Mouse (Mus musculus) erythroblast, embryonic 14.5 days (primary cell): Measurements from ENCODE around the gene Gmds. TPM values are rescaled to one million over a fixed set of nuclear protein-coding genes. Genes with fewer than 3 reads are reported as not detected.

ENCODE experiments used
- H3K27me3 ChIP-seq: 2 replicates; pipeline ENCODE4 v1.6.1; 2012; ENCODE audit warnings: inconsistent platforms; ENCODE audit not compliant: control insufficient read depth
- H3K36me3 ChIP-seq: 2 replicates; pipeline ENCODE4 v1.6.1; 2012; ENCODE audit warnings: mild to moderate bottlenecking, inconsistent platforms; ENCODE audit not compliant: control insufficient read depth
- H3K4me1 ChIP-seq: 2 replicates; pipeline ENCODE4 v1.6.1; 2012; ENCODE audit warnings: inconsistent platforms; ENCODE audit not compliant: control insufficient read depth
- H3K4me3 ChIP-seq: replicated peaks from 2 replicates; pipeline ENCODE3; 2012; ENCODE audit warnings: moderate library complexity, mild to moderate bottlenecking, inconsistent platforms
- H3K9me3 ChIP-seq: 2 replicates; pipeline ENCODE4 v1.6.1; 2012; ENCODE audit warnings: low read length, inconsistent platforms, mixed read lengths; ENCODE audit not compliant: control insufficient read depth
- GATA1 ChIP-seq: IDR thresholded peaks from 2 replicates; pipeline ENCODE4 v1.6.1; 2012; ENCODE audit warnings: low read length, inconsistent platforms, mixed read lengths
- TAL1 ChIP-seq: IDR thresholded peaks from 3 replicates; pipeline ENCODE4 v1.6.1; 2012; ENCODE audit warnings: low read length, inconsistent platforms, mixed read lengths
- polyA plus RNA-seq: library from polyadenylated mRNA; stranded (reverse); fragments of >175 nt; gene quantifications from 2 replicates; pipeline ENCODE4 v1.2.3, GENCODE M21; 2012

Gene Gmds
- polyA plus RNA-seq, 1 experiment, result 1.2 TPM

GRCm38 (mm10) chr13:32234019-32234418 lies 104.5 kb downstream of the Gmds start:
- TF ChIP-seq GATA1 (peak; percentile 67), TAL1 (peak; percentile 82)
- Histone ChIP-seq H3K9me3 (no peaks in the 10 kb centered on the region), H3K4me1 (peaks cover 45% of the 10 kb centered on the region), H3K4me3 (peak overlapping the region; percentile 50), H3K36me3 (no peaks in the 10 kb centered on the region), H3K27me3 (no peaks in the 10 kb centered on the region)

DNA sequence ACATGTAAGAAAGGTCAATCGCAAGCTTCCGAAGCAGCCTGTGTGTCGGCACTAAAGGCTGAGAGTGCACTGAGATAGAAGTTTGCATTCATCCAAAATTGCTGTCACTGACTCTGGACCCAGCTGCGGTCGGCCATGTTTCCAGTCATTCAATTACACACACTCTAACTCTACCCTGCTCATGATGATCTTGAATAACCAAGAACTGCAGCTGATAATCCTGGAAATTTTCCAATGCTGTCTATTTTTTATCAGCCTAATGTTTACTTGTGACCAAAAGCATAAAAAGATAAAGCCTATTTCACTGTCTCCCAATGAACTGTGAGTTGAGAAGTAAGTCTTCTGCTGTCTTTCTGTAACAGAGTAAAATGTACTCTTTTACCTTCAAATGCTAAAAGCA lies 106.1 kb downstream of the Gmds start:
- Histone ChIP-seq H3K27me3 (no peaks in the 10 kb centered on the region), H3K4me3 (no peak overlapping the region), H3K9me3 (no peaks in the 10 kb centered on the region), H3K4me1 (peaks cover 45% of the 10 kb centered on the region), H3K36me3 (no peaks in the 10 kb centered on the region)
- TF ChIP-seq GATA1 (no peak), TAL1 (no peak)

DNA sequence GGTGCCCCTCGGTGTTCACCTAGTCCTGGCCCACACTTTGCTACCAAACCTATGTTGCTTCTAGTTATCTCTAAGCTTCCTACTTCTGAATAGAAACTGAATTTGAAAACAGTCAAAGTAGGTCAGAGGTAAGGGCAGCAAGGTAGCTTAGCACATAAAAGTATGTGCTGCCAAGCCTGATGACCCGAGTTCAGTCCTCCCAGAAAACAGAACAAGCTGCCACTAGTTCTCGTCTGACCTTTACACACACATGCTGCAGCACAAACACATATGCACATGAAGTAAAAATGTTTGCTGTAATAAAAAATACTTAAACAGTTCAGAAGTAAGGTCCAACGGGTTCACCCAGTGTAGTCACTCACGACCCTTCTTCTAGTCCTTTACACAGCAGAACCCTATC lies 106.6 kb downstream of the Gmds start:
- Histone ChIP-seq H3K36me3 (no peaks in the 10 kb centered on the region), H3K4me1 (peaks cover 45% of the 10 kb centered on the region)
- no peak for TF ChIP-seq TAL1
- TF ChIP-seq GATA1, result no peak

GRCm38 (mm10) chr13:32227874-32228562 lies 110.5 kb downstream of the Gmds start:
- H3K27me3 ChIP-seq, result no peaks in the 10 kb centered on the region
- TF ChIP-seq GATA1 (no peak), TAL1 (no peak)
- peaks cover 13% of the 10 kb centered on the region for H3K4me1 ChIP-seq
- H3K9me3 ChIP-seq, result no peaks in the 10 kb centered on the region
- H3K4me3 ChIP-seq, result no peak overlapping the region
- no peaks in the 10 kb centered on the region for H3K36me3 ChIP-seq

More for the DNA sequence above, 106.6 kb downstream of the Gmds start:
- H3K4me3 ChIP-seq, result no peak overlapping the region
- no peaks in the 10 kb centered on the region for H3K27me3 ChIP-seq
- no peaks in the 10 kb centered on the region for H3K9me3 ChIP-seq

- Histone ChIP-seq H3K4me1 (no peaks in the 10 kb centered on the region), H3K4me3 (no peak overlapping the region), H3K9me3 (no peaks in the 10 kb centered on the region), H3K36me3 (no peaks in the 10 kb centered on the region), H3K27me3 (no peaks in the 10 kb centered on the region)
- TF ChIP-seq TAL1 (no peak), GATA1 (no peak)
Observed at GRCm38 (mm10) chr13:32217647-32218046, 120.9 kb downstream of the Gmds start.

GRCm38 (mm10) chr13:32213702-32214452 lies 124.7 kb downstream of the Gmds start:
- TF ChIP-seq GATA1 (no peak), TAL1 (no peak)
- no peaks in the 10 kb centered on the region for H3K27me3 ChIP-seq
- H3K4me3 ChIP-seq, result no peak overlapping the region
- no peaks in the 10 kb centered on the region for H3K9me3 ChIP-seq
- H3K36me3 ChIP-seq, result no peaks in the 10 kb centered on the region
- H3K4me1 ChIP-seq, result no peaks in the 10 kb centered on the region

DNA sequence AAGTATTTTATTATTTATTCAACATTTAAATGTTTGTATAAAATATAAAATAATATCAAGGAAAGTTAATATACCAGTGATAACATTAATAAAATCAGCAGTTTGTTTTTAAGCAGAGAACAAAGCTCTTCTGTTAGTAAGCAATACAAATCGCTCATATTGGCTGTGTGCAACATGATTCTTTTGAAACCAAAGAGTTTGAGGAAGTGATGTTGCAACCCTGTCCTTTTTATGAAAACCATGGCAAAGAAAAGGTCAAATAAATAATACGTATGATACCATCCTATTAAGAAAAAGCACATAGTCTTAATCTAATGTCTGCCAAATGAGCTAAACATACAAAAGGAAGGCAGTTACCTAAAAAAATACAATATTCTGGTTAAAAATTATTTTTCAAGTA lies 126.4 kb downstream of the Gmds start:
- H3K27me3 ChIP-seq, result no peaks in the 10 kb centered on the region
- no peaks in the 10 kb centered on the region for H3K4me1 ChIP-seq
- no peaks in the 10 kb centered on the region for H3K36me3 ChIP-seq
- H3K4me3 ChIP-seq, result no peak overlapping the region
- TF ChIP-seq TAL1 (no peak), GATA1 (no peak)
- no peaks in the 10 kb centered on the region for H3K9me3 ChIP-seq

DNA sequence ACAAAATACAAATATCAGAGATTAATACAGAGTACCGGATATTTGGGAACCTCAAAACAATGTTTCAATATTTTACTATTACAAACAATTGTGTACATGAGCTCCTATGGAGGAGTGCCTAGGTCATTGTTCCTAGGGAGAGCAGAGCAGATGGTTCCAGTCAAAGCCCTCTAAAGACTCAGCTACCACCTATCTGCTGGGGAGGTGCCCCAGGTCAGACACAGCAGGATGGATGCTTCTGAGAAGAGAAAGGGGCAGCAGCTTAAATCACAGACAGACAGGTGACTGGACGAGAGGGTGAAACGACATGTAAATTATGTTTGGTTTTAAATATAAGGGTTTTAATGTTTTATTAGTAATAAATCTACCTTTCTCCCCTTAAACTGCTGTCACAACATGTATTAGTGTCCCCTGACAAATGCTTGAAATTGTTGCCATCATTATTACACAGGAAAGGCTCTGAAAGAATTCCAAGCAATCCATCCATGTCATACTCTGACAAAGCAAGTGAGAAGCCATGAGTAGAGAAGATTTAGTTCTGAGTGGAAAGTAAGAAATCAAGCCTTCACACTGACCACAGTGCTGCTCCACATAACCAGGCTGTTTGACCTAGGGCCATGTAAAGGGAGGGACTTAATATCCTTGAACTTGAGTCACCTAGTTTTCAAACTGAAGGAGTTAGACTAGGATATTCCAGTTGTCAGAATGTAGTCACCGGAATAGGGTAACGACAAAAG lies 131.2 kb downstream of the Gmds start:
- Histone ChIP-seq H3K27me3 (no peaks in the 10 kb centered on the region), H3K4me1 (no peaks in the 10 kb centered on the region), H3K9me3 (no peaks in the 10 kb centered on the region), H3K4me3 (no peak overlapping the region), H3K36me3 (no peaks in the 10 kb centered on the region)
- TF ChIP-seq TAL1, result no peak
- TF ChIP-seq GATA1, result no peak

DNA sequence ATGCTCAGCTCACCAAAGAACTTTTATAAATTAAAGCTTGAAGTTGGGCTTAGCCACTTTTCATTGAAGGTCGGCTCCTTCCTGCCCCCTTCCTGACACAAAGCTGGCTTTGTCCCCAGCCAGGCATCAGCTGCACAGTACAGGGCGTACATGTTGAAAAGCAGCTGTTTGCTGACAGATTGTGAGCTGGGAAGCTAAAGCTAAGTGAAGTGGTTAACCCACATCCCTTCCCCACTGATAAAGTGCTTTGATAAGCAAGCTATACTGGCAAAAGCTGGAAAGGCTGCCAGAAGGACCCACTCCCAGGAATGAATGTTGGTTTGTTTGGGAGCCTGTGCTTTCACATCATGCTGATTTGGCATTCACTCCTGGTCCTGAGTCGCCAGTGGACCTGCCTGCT lies 158.6 kb downstream of the Gmds start:
- TF ChIP-seq TAL1, result no peak
- no peak for TF ChIP-seq GATA1
- no peaks in the 10 kb centered on the region for H3K27me3 ChIP-seq
- no peaks in the 10 kb centered on the region for H3K4me1 ChIP-seq
- no peaks in the 10 kb centered on the region for H3K36me3 ChIP-seq
- H3K4me3 ChIP-seq, result no peak overlapping the region
- H3K9me3 ChIP-seq, result no peaks in the 10 kb centered on the region
